Mouse (Mus musculus) midbrain, embryonic 13.5 days (tissue): ENCODE data around the gene Mospd3. TPM values are rescaled to one million over a fixed set of nuclear protein-coding genes. Genes with fewer than 3 reads are reported as not detected.
"Not testable (repeated sequence)": the region's sequence is repeated elsewhere in the genome, so short reads cannot be mapped to it uniquely, and the experiment has no call there.

Source experiments
- ATAC-seq: fragments of 200-750 bp; cut with Nextera tagmentation; 2 replicates; pipeline ENCODE4 v1.8.0; 2017; ENCODE audit warnings: mild to moderate bottlenecking, moderate TSS enrichment, moderate library complexity
- H3K27ac ChIP-seq: fragments of 300-500 bp; sonication (generic); 2 replicates; pipeline ENCODE4 v1.5.1; 2015; ENCODE audit warnings: inconsistent platforms, mild to moderate bottlenecking, moderate library complexity
- H3K27me3 ChIP-seq: fragments of 300-500 bp; sonication (generic); 2 replicates; pipeline ENCODE4 v1.6.1; 2015; ENCODE audit warnings: mild to moderate bottlenecking, inconsistent platforms
- H3K36me3 ChIP-seq: fragments of 300-500 bp; sonication (generic); 2 replicates; pipeline ENCODE4 v1.6.1; 2015; ENCODE audit warnings: mild to moderate bottlenecking, inconsistent platforms
- H3K4me1 ChIP-seq: fragments of 300-500 bp; sonication (generic); replicated peaks from 2 replicates; pipeline ENCODE4 v1.6.1; 2015; ENCODE audit warnings: inconsistent platforms
- H3K4me2 ChIP-seq: fragments of 300-500 bp; sonication (generic); replicated peaks from 2 replicates; pipeline ENCODE4 v1.6.1; 2015; ENCODE audit warnings: moderate library complexity, mild to moderate bottlenecking, inconsistent platforms
- H3K4me3 ChIP-seq: fragments of 300-500 bp; sonication (generic); replicated peaks from 2 replicates; pipeline ENCODE4 v1.5.1; 2015; ENCODE audit warnings: mild to moderate bottlenecking, inconsistent platforms
- H3K9ac ChIP-seq: fragments of 300-500 bp; sonication (generic); replicated peaks from 2 replicates; pipeline ENCODE4 v1.6.1; 2015; ENCODE audit warnings: mild to moderate bottlenecking, inconsistent platforms
- H3K9me3 ChIP-seq: fragments of 300-500 bp; sonication (generic); 2 replicates; pipeline ENCODE4 v1.6.1; 2016; ENCODE audit warnings: mild to moderate bottlenecking, inconsistent platforms
- WGBS: fragments of 180-500 bp; shearing (Covaris S2); methylation state at CpG from one replicate; pipeline ENCODE4 v1.1.7; 2015; 5-methylcytosine and 5-hydroxymethylcytosine counted together
- polyA plus RNA-seq: library from polyadenylated mRNA; unstranded; fragments of >200 nt; fragmentation: Nextera tagmentation; extraction: Ambion mirVana; gene quantifications from 2 replicates; pipeline ENCODE4 v1.2.1, GENCODE M21; 2015

The Mospd3 gene
- polyA plus RNA-seq, 1 experiment from 2014 or later, result 43.1 TPM

DNA sequence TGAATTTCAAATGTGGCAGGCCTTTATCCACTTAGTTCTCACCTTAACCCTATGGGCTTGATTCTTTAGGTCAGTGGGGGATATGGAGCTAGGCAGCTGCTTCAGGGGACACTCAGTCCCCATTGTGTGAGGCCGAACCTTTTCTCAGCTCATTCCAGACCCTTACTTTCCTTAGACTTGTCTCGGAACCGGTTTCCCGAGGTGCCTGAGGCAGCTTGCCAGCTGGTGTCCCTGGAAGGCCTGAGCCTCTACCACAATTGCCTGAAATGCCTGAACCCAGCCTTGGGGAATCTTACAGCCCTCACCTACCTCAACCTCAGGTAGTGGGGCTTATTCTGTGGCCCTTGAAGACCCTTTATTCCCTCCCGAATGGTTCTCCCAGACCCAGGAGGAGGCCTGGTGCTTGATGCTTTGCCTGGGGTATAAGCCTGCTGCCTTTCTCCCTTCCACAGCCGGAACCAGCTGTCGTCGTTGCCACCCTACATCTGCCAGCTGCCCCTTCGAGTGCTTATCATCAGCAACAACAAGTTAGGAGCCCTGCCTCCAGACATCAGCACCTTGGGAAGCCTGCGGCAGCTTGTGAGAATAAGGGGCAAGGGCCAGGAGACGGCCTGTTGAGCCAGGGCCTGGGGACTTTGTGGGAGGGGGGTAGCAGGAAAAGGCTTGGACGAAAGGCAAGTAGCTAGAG, 32.7 kb upstream of the Mospd3 start:
- Histone ChIP-seq H3K9me3 (no peaks in the 10 kb centered on the region), H3K9ac (peak overlapping the region; percentile 28; the same call in 1 of the 2 replicates)

DNA sequence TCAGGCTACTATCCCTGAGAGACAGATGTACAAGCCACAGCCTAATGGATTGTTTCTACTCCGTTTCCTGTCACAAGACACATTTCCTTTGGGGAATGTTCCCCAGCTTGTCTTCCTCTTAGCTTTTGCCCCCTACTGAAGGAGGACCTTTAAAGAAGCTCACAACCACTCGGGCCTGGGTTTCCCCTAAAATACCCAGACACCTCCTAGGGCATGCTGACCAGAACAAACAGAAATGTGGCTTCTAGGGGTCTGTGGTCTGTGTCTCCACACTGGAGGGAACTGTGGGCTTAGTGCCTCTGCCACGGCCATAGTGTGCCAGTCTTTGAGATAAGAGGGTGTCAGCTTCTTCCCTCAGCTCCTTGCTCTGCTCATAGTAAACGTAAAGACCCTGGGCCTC, 30.7 kb upstream of the Mospd3 start:
- Histone ChIP-seq H3K36me3 (peaks cover 30% of the 10 kb centered on the region), H3K9me3 (no peaks in the 10 kb centered on the region), H3K9ac (peak overlapping the region; percentile 89), H3K27me3 (no peaks in the 10 kb centered on the region), H3K27ac (peak overlapping the region; percentile 30; the same call in 1 of the 2 replicates), H3K4me1 (peaks cover 55% of the 10 kb centered on the region), H3K4me3 (no peak overlapping the region), H3K4me2 (peak overlapping the region; percentile 91)
- ATAC-seq, result no peak
- WGBS, result 79% methylated on average over 4 of the region's 4 CpGs

More for the DNA sequence above, 32.7 kb upstream of the Mospd3 start:
- H3K36me3 ChIP-seq, result peaks cover 50% of the 10 kb centered on the region
- no peak for ATAC-seq
- no peak overlapping the region for H3K27ac ChIP-seq
- H3K27me3 ChIP-seq, result no peaks in the 10 kb centered on the region
- peaks cover 46% of the 10 kb centered on the region for H3K4me1 ChIP-seq
- WGBS, result 81% methylated on average over 12 of the region's 12 CpGs
- H3K4me3 ChIP-seq, result no peak overlapping the region
- no peak overlapping the region for H3K4me2 ChIP-seq

- 75% methylated on average over 9 of the region's 9 CpGs for WGBS
- Histone ChIP-seq H3K36me3 (peaks cover 26% of the 10 kb centered on the region), H3K27me3 (no peaks in the 10 kb centered on the region), H3K4me2 (peak overlapping the region; percentile 91), H3K4me3 (peak overlapping the region; percentile 90; the same call in 1 of the 2 replicates), H3K9me3 (no peaks in the 10 kb centered on the region), H3K4me1 (peaks cover 55% of the 10 kb centered on the region), H3K27ac (peak overlapping the region; percentile 30; the same call in 1 of the 2 replicates), H3K9ac (peak overlapping the region; percentile 89)
- no peak for ATAC-seq
Observed at GRCm38 (mm10) chr5:137631171-137631570, 30.3 kb upstream of the Mospd3 start.

DNA sequence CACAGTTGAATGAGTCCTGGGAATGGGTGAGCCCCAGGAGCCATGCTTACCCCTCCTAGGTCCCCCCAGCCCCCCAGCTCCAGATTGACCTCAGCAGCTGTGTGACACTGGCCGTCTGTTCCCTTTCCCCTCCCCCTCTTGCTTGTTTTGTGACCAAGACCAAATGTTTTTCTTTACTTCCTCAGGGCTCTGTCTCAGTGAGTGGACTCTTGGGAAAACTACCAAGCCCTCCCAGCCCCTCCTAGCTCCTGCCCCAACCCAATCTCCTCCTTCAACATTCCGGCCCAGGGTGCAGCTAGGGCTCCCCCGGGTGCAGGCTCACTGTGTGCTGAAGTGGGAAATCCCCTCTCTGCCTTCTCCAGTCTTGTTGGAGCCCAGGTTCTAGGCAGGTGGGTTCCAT, 29.7 kb upstream of the Mospd3 start:
- no peak for ATAC-seq
- Histone ChIP-seq H3K27me3 (no peaks in the 10 kb centered on the region), H3K4me2 (peak overlapping the region; percentile 91), H3K9me3 (no peaks in the 10 kb centered on the region), H3K4me1 (peaks cover 55% of the 10 kb centered on the region), H3K27ac (peak overlapping the region; percentile 44; the same call in 1 of the 2 replicates), H3K36me3 (peaks cover 20% of the 10 kb centered on the region), H3K9ac (peak overlapping the region; percentile 89), H3K4me3 (peak overlapping the region; percentile 90)
- 42% methylated on average over 3 of the region's 3 CpGs for WGBS

GRCm38 (mm10) chr5:137629906-137630545, 29.2 kb upstream of the Mospd3 start:
- Histone ChIP-seq H3K4me2 (peak overlapping the region; percentile 91), H3K36me3 (peaks cover 14% of the 10 kb centered on the region), H3K4me1 (peaks cover 55% of the 10 kb centered on the region), H3K27ac (peak overlapping the region; percentile 44; the same call in 1 of the 2 replicates), H3K9me3 (no peaks in the 10 kb centered on the region), H3K27me3 (no peaks in the 10 kb centered on the region), H3K9ac (peak overlapping the region; percentile 89), H3K4me3 (peak overlapping the region; percentile 90)
- WGBS, result 31% methylated on average over 6 of the region's 6 CpGs
- ATAC-seq, result no peak

DNA sequence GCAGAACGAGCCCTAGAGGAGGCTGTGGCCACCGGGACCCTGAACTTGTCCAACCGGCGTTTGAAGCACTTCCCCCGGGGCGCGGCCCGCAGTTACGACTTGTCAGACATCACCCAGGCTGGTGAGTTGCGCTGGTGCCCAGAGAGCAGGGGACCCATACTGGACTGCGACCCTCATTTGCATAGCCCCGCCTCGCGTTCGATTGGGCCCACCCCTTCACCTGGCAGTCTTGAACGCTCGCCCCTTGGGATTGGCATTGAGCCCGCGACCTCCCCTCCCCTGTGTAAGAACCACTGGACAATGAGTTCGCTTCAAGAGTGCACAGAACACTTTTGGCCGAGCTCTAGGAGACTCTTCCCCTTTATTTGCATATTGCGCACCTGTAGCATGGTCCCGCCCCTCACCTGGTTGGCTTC, 28.5 kb upstream of the Mospd3 start:
- WGBS, result under 1% methylated on average over 23 of the region's 23 CpGs

GRCm38 (mm10) chr5:137628498-137629305, 27.8 kb upstream of the Mospd3 start, which contains the start of the genes Fbxo24, Lrch4 and Gm20605:
TSS of gene Fbxo24 (minus strand) at chr5:137629002.
TSS of gene Lrch4 (plus strand) at chr5:137629121.
TSS of gene Gm20605 (plus strand) at chr5:137629175.
- H3K27me3 ChIP-seq, result no peaks in the 10 kb centered on the region
- H3K9me3 ChIP-seq, result no peaks in the 10 kb centered on the region
- H3K27ac ChIP-seq, result peak within 1 kb of the TSS; percentile 94
- H3K4me2 ChIP-seq, result peak within 1 kb of the TSS; percentile 91
- peaks cover 52% of the 10 kb centered on the region for H3K4me1 ChIP-seq
- under 1% methylated on average over 46 of the region's 46 CpGs for WGBS
- peaks cover 8% of the 10 kb centered on the region for H3K36me3 ChIP-seq
- peak within 1 kb of the TSS; percentile 90 for H3K4me3 ChIP-seq
- peak; percentile 98 for ATAC-seq
- peak within 1 kb of the TSS; percentile 89 for H3K9ac ChIP-seq

More for the DNA sequence above, 28.5 kb upstream of the Mospd3 start:
- peak overlapping the region; percentile 90 for H3K4me3 ChIP-seq
- H3K9me3 ChIP-seq, result no peaks in the 10 kb centered on the region
- peaks cover 55% of the 10 kb centered on the region for H3K4me1 ChIP-seq
- peak overlapping the region; percentile 89 for H3K9ac ChIP-seq
- H3K4me2 ChIP-seq, result peak overlapping the region; percentile 91
- peaks cover 14% of the 10 kb centered on the region for H3K36me3 ChIP-seq
- peak; percentile 24 for ATAC-seq
- no peaks in the 10 kb centered on the region for H3K27me3 ChIP-seq
- peak overlapping the region; percentile 94 for H3K27ac ChIP-seq

- H3K27ac ChIP-seq, result peak overlapping the region; percentile 91
- H3K9ac ChIP-seq, result peak overlapping the region; percentile 69
- H3K36me3 ChIP-seq, result 0 out of 2 replicates have a peak, but pooled peaks cover 3% of the 10 kb centered on the region
- peak overlapping the region; percentile 90 for H3K4me3 ChIP-seq
- H3K4me1 ChIP-seq, result peaks cover 45% of the 10 kb centered on the region
- no peaks in the 10 kb centered on the region for H3K27me3 ChIP-seq
- H3K9me3 ChIP-seq, result no peaks in the 10 kb centered on the region
- WGBS, result 5% methylated on average over 9 of the region's 9 CpGs
- no peak for ATAC-seq
- peak overlapping the region; percentile 64 for H3K4me2 ChIP-seq
Observed at GRCm38 (mm10) chr5:137627991-137628390, 27.1 kb upstream of the Mospd3 start.

DNA sequence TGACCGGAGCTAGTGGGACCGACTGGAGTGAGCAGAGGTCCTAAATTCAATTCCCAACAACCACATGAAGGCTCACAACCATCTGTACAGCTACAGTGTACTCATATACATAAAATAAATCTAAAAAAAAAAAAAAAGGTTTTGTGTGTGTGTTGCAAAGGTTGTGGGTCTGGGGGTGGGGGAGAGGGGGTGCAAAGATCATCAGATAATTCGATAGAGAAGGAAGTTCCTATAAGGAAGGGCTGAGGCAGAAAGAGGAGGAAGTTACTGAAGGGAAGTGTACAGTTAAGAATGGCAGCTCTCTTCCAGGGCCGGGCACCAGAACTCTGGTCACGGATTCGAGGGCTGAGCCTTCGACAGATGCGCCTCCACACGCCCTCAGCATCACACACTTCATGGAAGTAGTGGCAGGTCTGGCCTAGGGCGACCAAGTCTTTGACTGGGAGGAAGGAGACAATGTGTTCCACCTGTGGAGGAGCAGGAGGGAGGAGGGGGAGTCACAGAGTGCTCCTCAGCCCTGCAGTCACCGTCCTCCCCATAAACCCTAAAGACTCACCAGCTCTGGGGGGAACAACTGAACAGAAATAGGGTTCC, 23.2 kb upstream of the Mospd3 start:
- Histone ChIP-seq H3K27ac (no peak overlapping the region), H3K4me3 (no peak overlapping the region), H3K9ac (no peak overlapping the region), H3K27me3 (no peaks in the 10 kb centered on the region), H3K4me1 (peaks cover 9% of the 10 kb centered on the region), H3K4me2 (no peak overlapping the region), H3K36me3 (no peaks in the 10 kb centered on the region), H3K9me3 (no peaks in the 10 kb centered on the region)
- 85% methylated on average over 11 of the region's 11 CpGs for WGBS
- ATAC-seq, result no peak

GRCm38 (mm10) chr5:137615347-137615746, 14.5 kb upstream of the Mospd3 start:
- no peak overlapping the region for H3K4me3 ChIP-seq
- no peak for ATAC-seq
- H3K4me2 ChIP-seq, result no peak overlapping the region
- H3K27me3 ChIP-seq, result no peaks in the 10 kb centered on the region
- H3K27ac ChIP-seq, result no peak overlapping the region
- no peaks in the 10 kb centered on the region for H3K36me3 ChIP-seq
- H3K9me3 ChIP-seq, result no peaks in the 10 kb centered on the region
- 92% methylated on average over 7 of the region's 7 CpGs for WGBS
- peaks cover 26% of the 10 kb centered on the region for H3K4me1 ChIP-seq
- no peak overlapping the region for H3K9ac ChIP-seq

- H3K9me3 ChIP-seq, H3K4me2 ChIP-seq, H3K27me3 ChIP-seq, H3K4me3 ChIP-seq, H3K9ac ChIP-seq, ATAC-seq, H3K27ac ChIP-seq, H3K36me3 ChIP-seq: not testable (repeated sequence)
- WGBS, result 94% methylated on average over 2 of the region's 2 CpGs
- peaks cover 29% of the 10 kb centered on the region for H3K4me1 ChIP-seq
Observed at GRCm38 (mm10) chr5:137614921-137615320, 14.1 kb upstream of the Mospd3 start.
